Mouse (Mus musculus) E14TG2a.4 (cell line): Measurements from ENCODE around the gene Fam129c.

Experiments
- CTCF ChIP-seq: conservative IDR thresholded peaks from 2 replicates; pipeline ENCODE4 v1.5.1; 2014; ENCODE audit warnings: low read length
- NANOG ChIP-seq: IDR thresholded peaks from 2 replicates; pipeline ENCODE4 v1.6.1; 2014; ENCODE audit warnings: borderline replicate concordance, low read length, mixed read lengths
- POU5F1 ChIP-seq: IDR thresholded peaks from 2 replicates; pipeline ENCODE4 v1.6.1; 2014; ENCODE audit warnings: low read length, borderline replicate concordance

DNA sequence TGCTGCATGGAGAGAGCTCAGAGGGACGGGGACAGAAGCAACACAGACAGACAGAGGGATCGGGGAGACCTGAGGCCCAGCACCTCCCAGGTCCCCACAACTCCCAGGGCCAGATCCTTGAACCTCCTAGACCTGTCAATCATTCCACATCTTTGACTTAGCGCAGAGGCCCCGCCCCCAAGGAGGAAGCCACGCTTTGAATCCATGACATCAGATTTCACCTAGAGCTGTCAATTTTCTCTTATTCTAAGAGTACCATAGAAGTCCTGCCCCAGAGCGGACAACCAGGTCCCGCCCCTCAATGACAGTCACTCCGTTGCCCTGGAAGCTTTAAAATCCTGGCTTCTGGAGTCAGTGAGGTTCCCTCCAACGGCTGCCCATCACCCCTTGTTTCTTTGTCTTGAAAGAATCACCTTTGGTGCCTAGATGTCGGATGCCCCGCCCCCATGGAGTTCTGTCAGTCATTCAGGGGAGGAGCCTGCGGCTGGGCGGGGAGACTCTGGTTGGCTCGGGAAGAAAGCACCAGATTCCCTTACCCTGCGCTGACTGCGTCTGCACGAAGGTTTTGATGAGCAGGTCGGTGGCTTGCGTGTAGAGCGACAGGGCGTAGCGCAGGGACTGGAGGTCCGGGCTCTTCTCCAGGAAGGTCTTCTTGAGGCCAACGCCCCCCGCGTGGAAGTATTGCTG, 36.7 kb downstream of the Fam129c start:
- TF ChIP-seq CTCF (no peak), NANOG (no peak), POU5F1 (no peak)
